Mouse (Mus musculus) spleen, postnatal 4 days (tissue): ENCODE data around the gene Gm6793.

Source experiments
- DNase-seq, 2 experiments: peaks; one replicate each; pipeline ENCODE4 v3.0.0; 2022; ENCODE audit warnings: low spot score in 2 of 2

Gm6793 gene

GRCm38 (mm10) chr8:112014936-112015335 lies at the start of gene Gm6793:
Gene Gm6793 (minus strand): TSS chr8:112015036.
- DNase-seq: no peak

GRCm38 (mm10) chr8:112061372-112061771 lies 46.5 kb upstream of the Gm6793 start:
- no peak for DNase-seq

GRCm38 (mm10) chr8:112054456-112054855 lies 39.6 kb upstream of the Gm6793 start:
- DNase-seq: no peak

- no peak for DNase-seq
Observed at GRCm38 (mm10) chr8:112051537-112051936, 36.7 kb upstream of the Gm6793 start.

- DNase-seq: no peak
Observed at GRCm38 (mm10) chr8:112049984-112050383, 35.1 kb upstream of the Gm6793 start.

GRCm38 (mm10) chr8:112048293-112048692 lies 33.5 kb upstream of the Gm6793 start:
- no peak for DNase-seq

GRCm38 (mm10) chr8:112045896-112046295 lies 31.1 kb upstream of the Gm6793 start:
- peak; percentile 62 to 88 for DNase-seq

GRCm38 (mm10) chr8:112045182-112045581 lies 30.3 kb upstream of the Gm6793 start:
- no peak for DNase-seq

GRCm38 (mm10) chr8:112037521-112037920 lies 22.7 kb upstream of the Gm6793 start:
- no peak for DNase-seq

- DNase-seq: no peak
Observed at GRCm38 (mm10) chr8:112034603-112035002, 19.8 kb upstream of the Gm6793 start.

GRCm38 (mm10) chr8:112033071-112033470 lies 18.2 kb upstream of the Gm6793 start:
- DNase-seq: no peak

- no peak for DNase-seq
Observed at GRCm38 (mm10) chr8:112030663-112031062, 15.8 kb upstream of the Gm6793 start.

GRCm38 (mm10) chr8:112029455-112029854 lies 14.6 kb upstream of the Gm6793 start:
- DNase-seq: no peak

- peak; percentile 63 to 84 for DNase-seq
Observed at GRCm38 (mm10) chr8:112011816-112012242, 3.0 kb downstream of the Gm6793 start.

- peak; percentile 93 to 97 for DNase-seq
Observed at GRCm38 (mm10) chr8:112010997-112011815, 3.6 kb downstream of the Gm6793 start, which contains the start of the genes Kars and Terf2ip. Gene Kars (minus strand): TSS chr8:112011323. Gene Terf2ip (plus strand): TSS chr8:112011398.

- no peak for DNase-seq
Observed at GRCm38 (mm10) chr8:112009558-112009957, 5.3 kb downstream of the Gm6793 start.

GRCm38 (mm10) chr8:112007669-112008068 lies 7.2 kb downstream of the Gm6793 start:
- DNase-seq: no peak

GRCm38 (mm10) chr8:112005601-112006000 lies 9.2 kb downstream of the Gm6793 start:
- DNase-seq: no peak

- no peak for DNase-seq
Observed at GRCm38 (mm10) chr8:112004754-112005153, 10.1 kb downstream of the Gm6793 start.

GRCm38 (mm10) chr8:111992703-111993039 lies 22.2 kb downstream of the Gm6793 start:
- no peak for DNase-seq

GRCm38 (mm10) chr8:111992013-111992702 lies 22.7 kb downstream of the Gm6793 start, which contains the start of gene Adat1:
Gene Adat1 (minus strand): TSS chr8:111992302.
- peak; percentile 80 to 89 for DNase-seq

GRCm38 (mm10) chr8:111991278-111991677 lies 23.6 kb downstream of the Gm6793 start:
- DNase-seq: no peak

GRCm38 (mm10) chr8:111989911-111990310 lies 24.9 kb downstream of the Gm6793 start:
- peak; percentile 80 to 93 for DNase-seq
